Mouse (Mus musculus) CH12.LX (cell line): ENCODE measurements at regions not wholly inside any gene's neighbourhood (a gene's known extent, or its start where the extent isn't known, plus 50 kb on each side); places are given as distances from the start of the nearest gene placed in this dataset.
A peak's percentile ranks its signal among the peaks of the same experiment; 100 is the strongest.

Source experiments
- DNase-seq: peaks from one replicate; pipeline ENCODE4 v3.0.0-alpha.2; 2013; ENCODE audit errors: extremely low read depth
- H3K27ac ChIP-seq: 2 replicates; pipeline ENCODE4 v1.5.1; 2012; ENCODE audit warnings: low read depth, mild to moderate bottlenecking, control low read depth, moderate library complexity; ENCODE audit not compliant: insufficient read depth
- H3K27me3 ChIP-seq: replicated peaks from 2 replicates; pipeline ENCODE3; 2012; ENCODE audit warnings: inconsistent platforms
- H3K36me3 ChIP-seq, 2 experiments: replicated peaks in 1 of 2; 2 replicates each; pipeline versions ENCODE3 to v1.6.1; 2012; ENCODE audit warnings: inconsistent platforms in 1 of 2, low read length in 1 of 2, mild to moderate bottlenecking in 1 of 2, mixed read lengths in 1 of 2, moderate library complexity in 1 of 2; ENCODE audit not compliant: control insufficient read depth in 1 of 2, insufficient read depth in 1 of 2
- H3K4me1 ChIP-seq, 2 experiments: 2 replicates each; pipeline ENCODE4 v1.6.1; 2012; ENCODE audit warnings: inconsistent platforms in 1 of 2, moderate library complexity in 1 of 2; ENCODE audit not compliant: insufficient read depth in 2 of 2, control insufficient read depth in 1 of 2
- H3K4me2 ChIP-seq: 2 replicates; pipeline ENCODE4 v1.6.1; 2012; ENCODE audit warnings: low read depth, mild to moderate bottlenecking, control low read depth; ENCODE audit not compliant: poor library complexity, insufficient read depth, severe bottlenecking
- H3K4me3 ChIP-seq, 3 experiments: fragments of 150-350 bp in 1 of 3; sonication (generic) in 1 of 3; replicated peaks in 1 of 3; 2 replicates each; pipeline versions ENCODE3 to v1.5.1; 2011 to 2012; ENCODE audit warnings: low read depth in 2 of 3, low read length in 2 of 3, mild to moderate bottlenecking in 2 of 3, moderate library complexity in 2 of 3, control low read depth in 1 of 3, improper control_type of control experiment in 1 of 3, inconsistent platforms in 1 of 3, mixed read lengths in 1 of 3; ENCODE audit not compliant: poor library complexity in 1 of 3
- H3K79me2 ChIP-seq: replicated peaks from 2 replicates; pipeline ENCODE4 v1.6.1; 2012; ENCODE audit warnings: mild to moderate bottlenecking, moderate library complexity; ENCODE audit not compliant: control insufficient read depth, poor library complexity, insufficient read depth, severe bottlenecking; ENCODE audit errors: extremely low read depth
- H3K9ac ChIP-seq: 2 replicates; pipeline ENCODE4 v1.6.1; 2012; ENCODE audit warnings: low read depth, mild to moderate bottlenecking, control low read depth, moderate library complexity; ENCODE audit not compliant: insufficient read depth
- H3K9me3 ChIP-seq: replicated peaks from 2 replicates; pipeline ENCODE3; 2012; ENCODE audit warnings: low read length, inconsistent platforms, mixed read lengths
- BHLHE40 ChIP-seq: IDR thresholded peaks from 2 replicates; pipeline ENCODE4 v1.6.1; 2011; ENCODE audit warnings: mild to moderate bottlenecking, low read depth, low read length, improper control_type of control experiment
- CHD1 ChIP-seq: IDR thresholded peaks from 2 replicates; pipeline ENCODE4 v1.6.1; 2012; ENCODE audit warnings: low read depth, low read length, improper control_type of control experiment, inconsistent platforms
- CHD2 ChIP-seq: IDR thresholded peaks from 2 replicates; pipeline ENCODE4 v1.6.1; 2011; ENCODE audit warnings: low read length, improper control_type of control experiment
- CTCF ChIP-seq, 2 experiments: IDR thresholded peaks in 1 of 2; conservative IDR thresholded peaks in 1 of 2; 2 replicates each; pipeline ENCODE4 v1.5.1; 2011 to 2012; ENCODE audit warnings: low read depth in 2 of 2, low read length in 2 of 2, improper control_type of control experiment in 1 of 2, inconsistent platforms in 1 of 2, mild to moderate bottlenecking in 1 of 2, moderate library complexity in 1 of 2
- E2F4 ChIP-seq: IDR thresholded peaks from 2 replicates; pipeline ENCODE4 v1.6.1; 2011; ENCODE audit warnings: low read depth, low read length, improper control_type of control experiment; ENCODE audit not compliant: insufficient replicate concordance
- ELF1 ChIP-seq: IDR thresholded peaks from 2 replicates; pipeline ENCODE4 v1.6.1; 2014; ENCODE audit warnings: low read depth, mild to moderate bottlenecking, inconsistent platforms, low read length, improper control_type of control experiment
- EP300 ChIP-seq: IDR thresholded peaks from 2 replicates; pipeline ENCODE4 v1.6.1; 2011; ENCODE audit warnings: low read length, improper control_type of control experiment
- ETS1 ChIP-seq: conservative IDR thresholded peaks from 2 replicates; pipeline ENCODE4 v1.6.1; 2012; ENCODE audit warnings: low read depth, mild to moderate bottlenecking, inconsistent platforms, low read length, improper control_type of control experiment, moderate library complexity
- GABPA ChIP-seq: IDR thresholded peaks from 2 replicates; pipeline ENCODE4 v1.6.1; 2012; ENCODE audit warnings: low read depth, low read length, improper control_type of control experiment, inconsistent platforms; ENCODE audit not compliant: insufficient replicate concordance
- HCFC1 ChIP-seq: IDR thresholded peaks from 2 replicates; pipeline ENCODE4 v1.6.1; 2012; ENCODE audit warnings: low read depth, mild to moderate bottlenecking, inconsistent platforms, low read length, improper control_type of control experiment
- IRF4 ChIP-seq: IDR thresholded peaks from 2 replicates; pipeline ENCODE4 v1.6.1; 2014; ENCODE audit warnings: low read depth, mild to moderate bottlenecking, inconsistent platforms, low read length, improper control_type of control experiment
- JUN ChIP-seq: IDR thresholded peaks from 2 replicates; pipeline ENCODE4 v1.6.1; 2011; ENCODE audit warnings: low read depth, mild to moderate bottlenecking, low read length, improper control_type of control experiment, moderate library complexity; ENCODE audit not compliant: insufficient read depth
- JUND ChIP-seq: conservative IDR thresholded peaks from 2 replicates; pipeline ENCODE4 v1.6.1; 2011; ENCODE audit warnings: low read depth, low read length, improper control_type of control experiment
- KAT2A ChIP-seq: IDR thresholded peaks from 2 replicates; pipeline ENCODE4 v1.6.1; 2012; ENCODE audit warnings: low read length, improper control_type of control experiment, inconsistent platforms; ENCODE audit not compliant: insufficient replicate concordance
- MAFK ChIP-seq: IDR thresholded peaks from 2 replicates; pipeline ENCODE4 v1.6.1; 2011; ENCODE audit warnings: low read length, improper control_type of control experiment; ENCODE audit not compliant: insufficient replicate concordance
- MAX ChIP-seq: IDR thresholded peaks from 2 replicates; pipeline ENCODE4 v1.6.1; 2011; ENCODE audit warnings: low read length, improper control_type of control experiment
- MAZ ChIP-seq: IDR thresholded peaks from 2 replicates; pipeline ENCODE4 v1.6.1; 2012; ENCODE audit warnings: low read depth, mild to moderate bottlenecking, inconsistent platforms, low read length, improper control_type of control experiment, moderate library complexity
- MEF2A ChIP-seq: IDR thresholded peaks from 2 replicates; pipeline ENCODE4 v1.6.1; 2014; ENCODE audit warnings: low read depth, mild to moderate bottlenecking, inconsistent platforms, low read length, improper control_type of control experiment, borderline replicate concordance
- MXI1 ChIP-seq: IDR thresholded peaks from 2 replicates; pipeline ENCODE4 v1.6.1; 2011; ENCODE audit warnings: mild to moderate bottlenecking, low read depth, low read length, improper control_type of control experiment
- MYC ChIP-seq: IDR thresholded peaks from 2 replicates; pipeline ENCODE4 v1.6.1; 2011; ENCODE audit warnings: low read depth, mild to moderate bottlenecking, improper control_type of control experiment, low read length
- NELFE ChIP-seq: IDR thresholded peaks from 2 replicates; pipeline ENCODE4 v1.6.1; 2011; ENCODE audit warnings: low read depth, low read length, improper control_type of control experiment
- NRF1 ChIP-seq: IDR thresholded peaks from 2 replicates; pipeline ENCODE4 v1.6.1; 2014; ENCODE audit warnings: low read depth, mild to moderate bottlenecking, inconsistent platforms, low read length, improper control_type of control experiment, moderate library complexity
- PAX5 ChIP-seq: IDR thresholded peaks from 2 replicates; pipeline ENCODE4 v1.6.1; 2012; ENCODE audit warnings: low read length, inconsistent platforms, mixed read lengths
- POLR2A ChIP-seq: IDR thresholded peaks from 2 replicates; pipeline ENCODE4 v1.6.1; 2011; ENCODE audit warnings: low read depth, mild to moderate bottlenecking, improper control_type of control experiment, low read length
- POLR2AphosphoS2 ChIP-seq: IDR thresholded peaks from 2 replicates; pipeline ENCODE4 v1.6.1; 2011; ENCODE audit warnings: low read depth, low read length, improper control_type of control experiment
- RAD21 ChIP-seq: IDR thresholded peaks from 2 replicates; pipeline ENCODE4 v1.6.1; 2011; ENCODE audit warnings: low read depth, mild to moderate bottlenecking, low read length, improper control_type of control experiment, moderate library complexity
- RCOR1 ChIP-seq: conservative IDR thresholded peaks from 2 replicates; pipeline ENCODE4 v1.6.1; 2012; ENCODE audit warnings: low read depth, mild to moderate bottlenecking, inconsistent platforms, low read length, improper control_type of control experiment
- SIN3A ChIP-seq: IDR thresholded peaks from 2 replicates; pipeline ENCODE4 v1.6.1; 2012; ENCODE audit warnings: low read length, improper control_type of control experiment, inconsistent platforms
- SMC3 ChIP-seq: IDR thresholded peaks from 2 replicates; pipeline ENCODE4 v1.6.1; 2011; ENCODE audit warnings: low read depth, low read length, improper control_type of control experiment
- TBP ChIP-seq: conservative IDR thresholded peaks from 2 replicates; pipeline ENCODE4 v1.6.1; 2011; ENCODE audit warnings: low read depth, low read length, improper control_type of control experiment
- TCF12 ChIP-seq: IDR thresholded peaks from 2 replicates; pipeline ENCODE4 v1.6.1; 2014; ENCODE audit warnings: low read depth, mild to moderate bottlenecking, inconsistent platforms, low read length, improper control_type of control experiment
- UBTF ChIP-seq: IDR thresholded peaks from 2 replicates; pipeline ENCODE4 v1.6.1; 2012; ENCODE audit warnings: low read depth, mild to moderate bottlenecking, inconsistent platforms, low read length, improper control_type of control experiment, moderate library complexity
- USF1 ChIP-seq: IDR thresholded peaks from 2 replicates; pipeline ENCODE4 v1.6.1; 2014; ENCODE audit warnings: low read depth, mild to moderate bottlenecking, inconsistent platforms, low read length, improper control_type of control experiment
- USF2 ChIP-seq: conservative IDR thresholded peaks from 2 replicates; pipeline ENCODE4 v1.6.1; 2011; ENCODE audit warnings: low read depth, low read length, improper control_type of control experiment
- ZC3H11A ChIP-seq: IDR thresholded peaks from 2 replicates; pipeline ENCODE4 v1.6.1; 2012; ENCODE audit warnings: low read depth, mild to moderate bottlenecking, inconsistent platforms, low read length, improper control_type of control experiment
- ZKSCAN1 ChIP-seq: IDR thresholded peaks from 2 replicates; pipeline ENCODE4 v1.6.1; 2012; ENCODE audit warnings: low read depth, inconsistent platforms, low read length, improper control_type of control experiment, borderline replicate concordance
- ZMIZ1 ChIP-seq: IDR thresholded peaks from 2 replicates; pipeline ENCODE4 v1.6.1; 2012; ENCODE audit warnings: low read depth, mild to moderate bottlenecking, inconsistent platforms, low read length, improper control_type of control experiment
- ZNF384 ChIP-seq: IDR thresholded peaks from 2 replicates; pipeline ENCODE4 v1.6.1; 2012; ENCODE audit warnings: low read depth, low read length, improper control_type of control experiment, inconsistent platforms
- dilution Hi-C: fragments of 300-500 bp; cut with MboI; formaldehyde crosslinking; loops from 2 replicates; pipeline ENCODE4 v1.14.3; 2020; ENCODE audit warnings: low sequenced_read_pairs; ENCODE audit not compliant: extremely low pct_unique_long_range_greater_than_20kb, extremely low pct_ligation_motif_present
- in situ Hi-C: fragments of 300-500 bp; cut with MboI; formaldehyde crosslinking; loops from 3 replicates; pipeline ENCODE4 v1.14.3; 2019; ENCODE audit warnings: low sequenced_read_pairs, low pct_ligation_motif_present, low pct_unique_long_range_greater_than_20kb, mixed read lengths

DNA sequence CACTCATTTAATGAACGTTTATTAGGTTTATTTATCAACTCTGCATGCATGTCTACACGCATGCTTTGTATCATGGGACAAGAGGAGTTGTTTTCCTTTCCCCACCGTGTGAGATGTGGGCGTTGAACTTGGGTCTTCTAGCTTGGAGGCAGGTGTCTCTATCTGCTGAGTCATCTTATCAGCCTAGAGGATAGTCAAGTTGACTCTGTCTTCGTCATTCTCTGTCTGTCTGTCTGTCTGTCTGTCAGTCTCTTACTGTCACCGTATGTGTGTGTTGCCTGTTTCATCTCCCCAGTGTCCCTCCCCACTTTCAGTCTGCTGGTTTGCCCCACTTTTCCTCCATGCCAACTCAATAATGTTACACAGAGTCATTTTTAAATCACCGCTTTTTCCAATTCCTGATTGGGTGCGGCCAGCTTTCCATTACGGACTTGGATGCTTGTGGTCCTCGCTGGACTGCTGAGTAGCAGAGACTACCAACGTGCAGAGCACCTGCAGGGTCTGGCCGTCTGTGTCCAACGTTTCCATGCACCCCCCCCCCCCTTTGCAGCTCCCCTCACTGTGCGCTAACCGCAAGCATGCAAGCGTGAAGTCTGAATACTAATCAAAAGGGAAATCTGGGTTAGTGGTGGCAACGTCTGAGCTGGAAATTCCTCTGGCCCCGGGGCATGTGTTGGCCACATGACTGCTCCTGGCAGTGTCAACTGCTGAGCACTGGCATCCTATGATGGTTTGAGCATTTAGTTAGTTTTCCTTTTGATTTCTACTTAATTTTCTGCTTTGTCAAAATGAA lies 155.7 kb upstream of the Sox4 start:
- H3K79me2 ChIP-seq, result no peaks in the 10 kb centered on the region
- TF ChIP-seq IRF4, result peak; percentile 51; the same call in 1 of the 2 replicates
- TF ChIP-seq NRF1, result no peak
- TF ChIP-seq HCFC1, result no peak
- TF ChIP-seq MXI1, result no peak; the same call in 1 of the 2 replicates
- no peak for TF ChIP-seq CTCF (conservative IDR thresholded peaks at IDR 0.05 in 1 of 2, IDR thresholded peaks at IDR 0.05 in 1 of 2; ENCODE audit: low read depth in 2 of 2, low read length in 2 of 2)
- peak; percentile 93 for TF ChIP-seq TCF12
- peak; percentile 55; the same call in 1 of the 2 replicates for TF ChIP-seq RCOR1
- peak; percentile 80; the same call in 1 of the 2 replicates for TF ChIP-seq MAZ
- peak; percentile 92 for TF ChIP-seq MAX
- no peak for TF ChIP-seq JUN
- no peak for TF ChIP-seq KAT2A
- TF ChIP-seq POLR2A, result no peak
- TF ChIP-seq MAFK, result peak; percentile 96
- TF ChIP-seq CHD2, result peak; percentile 63; the same call in 1 of the 2 replicates
- peak; percentile 71 for TF ChIP-seq USF1
- no peak for TF ChIP-seq ZNF384
- peak; percentile 85 for TF ChIP-seq EP300
- TF ChIP-seq E2F4, result no peak
- peak; percentile 98 for TF ChIP-seq BHLHE40
- no peak for TF ChIP-seq ELF1
- no peak for TF ChIP-seq GABPA
- no peak for TF ChIP-seq POLR2AphosphoS2
- no peak for TF ChIP-seq RAD21
- no peak for TF ChIP-seq CHD1
- no peak for TF ChIP-seq ZMIZ1
- TF ChIP-seq JUND, result no peak
- peak; percentile 59; the same call in 1 of the 2 replicates for TF ChIP-seq PAX5
- peak; percentile 88 for TF ChIP-seq ETS1
- no peak for TF ChIP-seq NELFE
- peak; percentile 70 for TF ChIP-seq MEF2A
- TF ChIP-seq ZKSCAN1, result no peak
- TF ChIP-seq SMC3, result no peak
- no peak for TF ChIP-seq UBTF
- TF ChIP-seq SIN3A, result no peak; the same call in 1 of the 2 replicates
- TF ChIP-seq MYC, result peak; percentile 89
- TF ChIP-seq ZC3H11A, result no peak
- TF ChIP-seq TBP, result no peak
- TF ChIP-seq USF2, result peak; percentile 47; the same call in 1 of the 2 replicates
- no peaks in the 10 kb centered on the region for H3K36me3 ChIP-seq
- no peak overlapping the region for H3K9ac ChIP-seq
- in situ Hi-C loops (loop anchor here (25.0 kb wide), 1 partner anchor 503 kb away; no protein-coding TSS in a partner anchor), dilution Hi-C loops (no loop called here)
- H3K27ac ChIP-seq, result peak overlapping the region; percentile 47; the same call in 1 of the 2 replicates
- peak overlapping the region; percentile 67 for H3K4me2 ChIP-seq
- no peaks in the 10 kb centered on the region for H3K27me3 ChIP-seq
- H3K4me1 ChIP-seq, result peaks cover 18 to 41% of the 10 kb centered on the region in 2 experiments
- H3K4me3 ChIP-seq, result peak overlapping the region in 1 of 3 experiments; percentile 18
- DNase-seq, result peak; percentile 85
- H3K9me3 ChIP-seq, result peaks cover 6% of the 10 kb centered on the region
